Mouse (Mus musculus): ENCODE measurements around the gene Npnt. TPM values are rescaled to one million over a fixed set of nuclear protein-coding genes. Genes with fewer than 3 reads are reported as not detected.
A peak's percentile ranks its signal among the peaks of the same experiment; 100 is the strongest.

Npnt gene
- polyA plus RNA-seq, 1 experiment from 2014 or later, result 6.4 TPM

- H3K4me1 ChIP-seq (ENCODE audit: control insufficient read depth, insufficient read depth, low read length), result no peaks in the 10 kb centered on the region
- no peaks in the 10 kb centered on the region for H3K36me3 ChIP-seq (ENCODE audit: control insufficient read depth, insufficient read depth, low read length)
- H3K27ac ChIP-seq (ENCODE audit: low read depth, low read length), result no peak overlapping the region
- H3K27me3 ChIP-seq (replicated peaks; ENCODE audit: control insufficient read depth, insufficient read depth, low read length), result no peaks in the 10 kb centered on the region
- no peak for ATAC-seq
- no peak overlapping the region for H3K4me2 ChIP-seq (ENCODE audit: low read length)
- DNase-seq (ENCODE audit: low spot score), result no peak
- no peak overlapping the region for H3K9ac ChIP-seq (ENCODE audit: low read length)
- H3K4me3 ChIP-seq (ENCODE audit: low read depth, low read length), result no peak overlapping the region
- no peaks in the 10 kb centered on the region for H3K9me3 ChIP-seq (replicated peaks; ENCODE audit: control insufficient read depth, low read length)
- WGBS, result 75% methylated on average over 5 of the region's 5 CpGs
Observed at GRCm38 (mm10) chr3:132966255-132966654, 16.2 kb upstream of the Npnt start.

- no peak for ATAC-seq
- 74% methylated on average over 9 of the region's 9 CpGs for WGBS
- no peak for DNase-seq (ENCODE audit: low spot score)
- Histone ChIP-seq H3K27me3 (replicated peaks; ENCODE audit: control insufficient read depth, insufficient read depth, low read length) (no peaks in the 10 kb centered on the region), H3K27ac (ENCODE audit: low read depth, low read length) (no peak overlapping the region), H3K4me2 (ENCODE audit: low read length) (no peak overlapping the region), H3K4me3 (ENCODE audit: low read depth, low read length) (no peak overlapping the region), H3K4me1 (ENCODE audit: control insufficient read depth, insufficient read depth, low read length) (no peaks in the 10 kb centered on the region), H3K9ac (ENCODE audit: low read length) (no peak overlapping the region), H3K36me3 (ENCODE audit: control insufficient read depth, insufficient read depth, low read length) (no peaks in the 10 kb centered on the region), H3K9me3 (replicated peaks; ENCODE audit: control insufficient read depth, low read length) (no peaks in the 10 kb centered on the region)
Observed at GRCm38 (mm10) chr3:132964715-132965507, 14.8 kb upstream of the Npnt start.

- 87% methylated on average over 7 of the region's 7 CpGs for WGBS
- no peaks in the 10 kb centered on the region for H3K27me3 ChIP-seq (replicated peaks; ENCODE audit: control insufficient read depth, insufficient read depth, low read length)
Observed at GRCm38 (mm10) chr3:132962631-132963361, 12.7 kb upstream of the Npnt start.

GRCm38 (mm10) chr3:132950529-132950880, 414 bp upstream of the Npnt start:
- Histone ChIP-seq H3K27me3 (replicated peaks; ENCODE audit: control insufficient read depth, insufficient read depth, low read length) (peaks cover 7% of the 10 kb centered on the region; the same call in 1 of the 2 replicates), H3K27ac (ENCODE audit: low read depth, low read length) (no peak overlapping the region), H3K4me3 (ENCODE audit: low read depth, low read length) (peak overlapping the region; percentile 62), H3K36me3 (ENCODE audit: control insufficient read depth, insufficient read depth, low read length) (no peaks in the 10 kb centered on the region), H3K4me2 (ENCODE audit: low read length) (peak overlapping the region; percentile 100), H3K9me3 (replicated peaks; ENCODE audit: control insufficient read depth, low read length) (no peaks in the 10 kb centered on the region), H3K9ac (ENCODE audit: low read length) (peak overlapping the region; percentile 68), H3K4me1 (ENCODE audit: control insufficient read depth, insufficient read depth, low read length) (0 out of 2 replicates have a peak, but pooled peaks cover 4% of the 10 kb centered on the region)
- DNase-seq (ENCODE audit: low spot score), result no peak
- no peak for ATAC-seq
- 9% methylated on average over 7 of the region's 7 CpGs for WGBS

More at GRCm38 (mm10) chr3:132962631-132963361, 12.7 kb upstream of the Npnt start:
- H3K4me1 ChIP-seq (ENCODE audit: control insufficient read depth, insufficient read depth, low read length), result no peaks in the 10 kb centered on the region
- no peaks in the 10 kb centered on the region for H3K36me3 ChIP-seq (ENCODE audit: control insufficient read depth, insufficient read depth, low read length)
- DNase-seq (ENCODE audit: low spot score) (no peak), ATAC-seq (no peak)
- H3K9ac ChIP-seq (ENCODE audit: low read length), result no peak overlapping the region
- no peaks in the 10 kb centered on the region for H3K9me3 ChIP-seq (replicated peaks; ENCODE audit: control insufficient read depth, low read length)
- no peak overlapping the region for H3K4me3 ChIP-seq (ENCODE audit: low read depth, low read length)
- no peak overlapping the region for H3K27ac ChIP-seq (ENCODE audit: low read depth, low read length)
- no peak overlapping the region for H3K4me2 ChIP-seq (ENCODE audit: low read length)

- Histone ChIP-seq H3K9ac (ENCODE audit: low read length) (peak overlapping the region; percentile 68), H3K4me2 (ENCODE audit: low read length) (peak overlapping the region; percentile 100), H3K27me3 (replicated peaks; ENCODE audit: control insufficient read depth, insufficient read depth, low read length) (peaks cover 7% of the 10 kb centered on the region; the same call in 1 of the 2 replicates), H3K4me3 (ENCODE audit: low read depth, low read length) (peak overlapping the region; percentile 62), H3K4me1 (ENCODE audit: control insufficient read depth, insufficient read depth, low read length) (0 out of 2 replicates have a peak, but pooled peaks cover 4% of the 10 kb centered on the region), H3K9me3 (replicated peaks; ENCODE audit: control insufficient read depth, low read length) (no peaks in the 10 kb centered on the region), H3K27ac (ENCODE audit: low read depth, low read length) (no peak overlapping the region), H3K36me3 (ENCODE audit: control insufficient read depth, insufficient read depth, low read length) (no peaks in the 10 kb centered on the region)
- DNase-seq (ENCODE audit: low spot score) (peak; percentile 40), ATAC-seq (peak; percentile 64)
- WGBS, result under 1% methylated on average over 24 of the region's 26 CpGs
Observed at GRCm38 (mm10) chr3:132949380-132949790, 706 bp downstream of the Npnt start.

GRCm38 (mm10) chr3:132948298-132948795, 1.7 kb downstream of the Npnt start:
- Histone ChIP-seq H3K4me3 (ENCODE audit: low read depth, low read length) (no peak overlapping the region), H3K4me2 (ENCODE audit: low read length) (peak overlapping the region; percentile 100), H3K4me1 (ENCODE audit: control insufficient read depth, insufficient read depth, low read length) (0 out of 2 replicates have a peak, but pooled peaks cover 4% of the 10 kb centered on the region), H3K27me3 (replicated peaks; ENCODE audit: control insufficient read depth, insufficient read depth, low read length) (peaks cover 7% of the 10 kb centered on the region; the same call in 1 of the 2 replicates), H3K9ac (ENCODE audit: low read length) (no peak overlapping the region), H3K36me3 (ENCODE audit: control insufficient read depth, insufficient read depth, low read length) (no peaks in the 10 kb centered on the region), H3K27ac (ENCODE audit: low read depth, low read length) (no peak overlapping the region), H3K9me3 (replicated peaks; ENCODE audit: control insufficient read depth, low read length) (no peaks in the 10 kb centered on the region)
- 23% methylated on average over 7 of the region's 7 CpGs for WGBS
- ATAC-seq (no peak), DNase-seq (ENCODE audit: low spot score) (peak; percentile 27)

GRCm38 (mm10) chr3:132946086-132946485, 4.0 kb downstream of the Npnt start:
- H3K27ac ChIP-seq (ENCODE audit: low read depth, low read length), result no peak overlapping the region

GRCm38 (mm10) chr3:132945669-132946068, 4.4 kb downstream of the Npnt start:
- Histone ChIP-seq H3K4me2 (ENCODE audit: low read length) (no peak overlapping the region), H3K4me3 (ENCODE audit: low read depth, low read length) (no peak overlapping the region), H3K27ac (ENCODE audit: low read depth, low read length) (no peak overlapping the region), H3K9me3 (replicated peaks; ENCODE audit: control insufficient read depth, low read length) (no peaks in the 10 kb centered on the region), H3K36me3 (ENCODE audit: control insufficient read depth, insufficient read depth, low read length) (no peaks in the 10 kb centered on the region), H3K4me1 (ENCODE audit: control insufficient read depth, insufficient read depth, low read length) (0 out of 2 replicates have a peak, but pooled peaks cover 4% of the 10 kb centered on the region), H3K9ac (ENCODE audit: low read length) (no peak overlapping the region), H3K27me3 (replicated peaks; ENCODE audit: control insufficient read depth, insufficient read depth, low read length) (peaks cover 7% of the 10 kb centered on the region; the same call in 1 of the 2 replicates)
- 86% methylated on average over 7 of the region's 7 CpGs for WGBS
- DNase-seq (ENCODE audit: low spot score) (no peak), ATAC-seq (no peak)

More at GRCm38 (mm10) chr3:132946086-132946485, 4.0 kb downstream of the Npnt start:
- Histone ChIP-seq H3K36me3 (ENCODE audit: control insufficient read depth, insufficient read depth, low read length) (no peaks in the 10 kb centered on the region), H3K4me3 (ENCODE audit: low read depth, low read length) (no peak overlapping the region), H3K4me1 (ENCODE audit: control insufficient read depth, insufficient read depth, low read length) (0 out of 2 replicates have a peak, but pooled peaks cover 4% of the 10 kb centered on the region), H3K4me2 (ENCODE audit: low read length) (no peak overlapping the region), H3K27me3 (replicated peaks; ENCODE audit: control insufficient read depth, insufficient read depth, low read length) (peaks cover 7% of the 10 kb centered on the region; the same call in 1 of the 2 replicates), H3K9ac (ENCODE audit: low read length) (no peak overlapping the region), H3K9me3 (replicated peaks; ENCODE audit: control insufficient read depth, low read length) (no peaks in the 10 kb centered on the region)
- 91% methylated on average over 5 of the region's 5 CpGs for WGBS
- DNase-seq (ENCODE audit: low spot score) (no peak), ATAC-seq (no peak)
